Mouse (Mus musculus) cerebellum, adult 2 months (tissue): ENCODE results near the gene Car5a. TPM values are rescaled to one million over a fixed set of nuclear protein-coding genes. Genes with fewer than 3 reads are reported as not detected.

Source experiments
- DNase-seq, 2 experiments: peaks; one replicate each; pipeline ENCODE4 v3.0.0; 2021
- H3K27ac ChIP-seq: fragments of 200-500 bp; 2 replicates; pipeline ENCODE4 v1.5.1; 2012; ENCODE audit warnings: low read length, control low read depth, inconsistent platforms; ENCODE audit not compliant: insufficient read depth
- H3K27me3 ChIP-seq: fragments of 200-500 bp; 2 replicates; pipeline ENCODE4 v1.6.1; 2012; ENCODE audit warnings: inconsistent platforms, mild to moderate bottlenecking, low read length, moderate library complexity; ENCODE audit not compliant: control insufficient read depth, insufficient read depth
- H3K4me1 ChIP-seq: fragments of 200-500 bp; 2 replicates; pipeline ENCODE4 v1.6.1; 2011; ENCODE audit warnings: low read length; ENCODE audit not compliant: control insufficient read depth, insufficient read depth
- H3K4me3 ChIP-seq: fragments of 200-500 bp; replicated peaks from 2 replicates; pipeline ENCODE3; 2011; ENCODE audit warnings: mild to moderate bottlenecking, low read depth, low read length, control low read depth; ENCODE audit not compliant: insufficient read depth
- CTCF ChIP-seq: fragments of 200-500 bp; IDR thresholded peaks from 2 replicates; pipeline ENCODE4 v1.5.1; 2011; ENCODE audit warnings: low read depth, mild to moderate bottlenecking, control low read depth, low read length, moderate library complexity, borderline replicate concordance; ENCODE audit not compliant: insufficient read depth
- POLR2A ChIP-seq: fragments of 200-500 bp; IDR thresholded peaks from 2 replicates; pipeline ENCODE4 v1.6.1; 2011; ENCODE audit warnings: low read length, control low read depth, borderline replicate concordance; ENCODE audit not compliant: insufficient read depth
- WGBS: fragments of 180-500 bp; shearing (Covaris S2); methylation state at CpG from one replicate; pipeline ENCODE4 v1.1.7; 2018; 5-methylcytosine and 5-hydroxymethylcytosine counted together
- polyA plus RNA-seq: library from polyadenylated mRNA; depleted of rRNA; stranded (reverse); fragments of >200 nt; gene quantifications from 2 replicates; pipeline ENCODE4 v1.2.3, GENCODE M21; 2012

Car5a gene
- polyA plus RNA-seq, 1 experiment: 0.59 TPM

- no peaks in the 10 kb centered on the region for H3K27me3 ChIP-seq
- H3K4me1 ChIP-seq: peaks cover 67% of the 10 kb centered on the region
- no peak overlapping the region for H3K4me3 ChIP-seq
- no peak for DNase-seq
- H3K27ac ChIP-seq: no peak overlapping the region
- 76% methylated on average over 18 of the region's 18 CpGs for WGBS
- TF ChIP-seq POLR2A (no peak), CTCF (no peak)
These were observed 45.3 kb downstream of the Car5a start for GRCm38 (mm10) chr8:121899180-121900044.

GRCm38 (mm10) chr8:121898401-121898931, 46.2 kb downstream of the Car5a start:
- no peak overlapping the region for H3K4me3 ChIP-seq
- DNase-seq: peak; percentile 69 to 76
- no peak for TF ChIP-seq POLR2A
- no peak for TF ChIP-seq CTCF
- H3K27ac ChIP-seq: peak overlapping the region; percentile 24
- no peaks in the 10 kb centered on the region for H3K27me3 ChIP-seq
- 8% methylated on average over 4 of the region's 4 CpGs for WGBS
- peaks cover 59% of the 10 kb centered on the region for H3K4me1 ChIP-seq

- Histone ChIP-seq H3K27ac (peak overlapping the region; percentile 37; the same call in 1 of the 2 replicates), H3K27me3 (no peaks in the 10 kb centered on the region), H3K4me1 (peaks cover 61% of the 10 kb centered on the region), H3K4me3 (no peak overlapping the region)
- 16% methylated on average over 7 of the region's 7 CpGs for WGBS
- DNase-seq: peak; percentile 60 to 76
- TF ChIP-seq POLR2A (no peak), CTCF (no peak)
These were observed 46.8 kb downstream of the Car5a start for GRCm38 (mm10) chr8:121897871-121898381.

- DNase-seq: no peak
- Histone ChIP-seq H3K27me3 (no peaks in the 10 kb centered on the region), H3K27ac (no peak overlapping the region), H3K4me1 (peaks cover 64% of the 10 kb centered on the region), H3K4me3 (no peak overlapping the region)
- WGBS: 85% methylated on average over 9 of the region's 9 CpGs
- no peak for TF ChIP-seq POLR2A
- no peak for TF ChIP-seq CTCF
These were observed 47.5 kb downstream of the Car5a start for GRCm38 (mm10) chr8:121897205-121897604.

GRCm38 (mm10) chr8:121896476-121897145, 48.1 kb downstream of the Car5a start:
- TF ChIP-seq POLR2A (no peak), CTCF (no peak)
- no peak for DNase-seq
- peaks cover 61% of the 10 kb centered on the region for H3K4me1 ChIP-seq
- 38% methylated on average over 12 of the region's 12 CpGs for whole genome bisulfite sequencing
- no peaks in the 10 kb centered on the region for H3K27me3 ChIP-seq
- no peak overlapping the region for H3K27ac ChIP-seq
- no peak overlapping the region for H3K4me3 ChIP-seq

- peaks cover 55% of the 10 kb centered on the region for H3K4me1 ChIP-seq
- H3K27ac ChIP-seq: no peak overlapping the region
- H3K27me3 ChIP-seq: no peaks in the 10 kb centered on the region
- DNase-seq: peak; percentile 40 to 56
- WGBS: 39% methylated on average over 7 of the region's 7 CpGs
- TF ChIP-seq POLR2A (no peak), CTCF (no peak)
- no peak overlapping the region for H3K4me3 ChIP-seq
These were observed 48.8 kb downstream of the Car5a start for GRCm38 (mm10) chr8:121895910-121896309.

GRCm38 (mm10) chr8:121892875-121893274, 51.8 kb downstream of the Car5a start:
- TF ChIP-seq POLR2A (no peak), CTCF (no peak)
- Histone ChIP-seq H3K4me1 (peaks cover 53% of the 10 kb centered on the region), H3K27ac (no peak overlapping the region), H3K27me3 (no peaks in the 10 kb centered on the region), H3K4me3 (no peak overlapping the region)
- WGBS: 26% methylated on average over 5 of the region's 5 CpGs
- no peak for DNase-seq

- Histone ChIP-seq H3K27ac (no peak overlapping the region), H3K27me3 (no peaks in the 10 kb centered on the region), H3K4me1 (peaks cover 44% of the 10 kb centered on the region), H3K4me3 (no peak overlapping the region)
- TF ChIP-seq CTCF: no peak
- TF ChIP-seq POLR2A: no peak
- DNase-seq: peak in 1 of 2 experiments; percentile 46
- 45% methylated on average over 15 of the region's 15 CpGs for WGBS
These were observed 54.6 kb downstream of the Car5a start for GRCm38 (mm10) chr8:121889810-121890785.
